Mouse (Mus musculus): ENCODE results near the gene Prm1. TPM values are rescaled to one million over a fixed set of nuclear protein-coding genes. Genes with fewer than 3 reads are reported as not detected.

Gene Prm1
- polyA plus RNA-seq, 1 experiment, result 1.8 TPM

DNA sequence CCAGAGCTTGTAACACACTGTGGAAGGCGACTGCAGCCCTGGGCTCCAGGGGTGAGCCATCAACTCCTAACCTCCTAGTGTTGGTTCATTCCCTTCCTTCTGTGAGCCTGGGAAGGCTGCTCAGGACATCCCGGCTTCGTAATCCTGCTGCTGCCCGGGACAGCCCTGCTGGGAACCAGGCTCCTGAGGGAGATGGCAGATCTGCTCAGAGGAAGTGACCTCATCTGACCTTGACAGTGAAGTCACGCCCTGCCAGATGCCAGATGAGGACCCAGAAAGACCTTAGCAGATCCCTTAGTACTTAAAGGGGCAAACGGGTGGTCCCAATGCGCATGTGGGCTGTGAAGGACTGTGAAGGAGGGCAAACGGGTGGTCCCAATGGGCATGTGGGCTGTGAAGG lies 44.5 kb downstream of the Prm1 start:
- Histone ChIP-seq H3K36me3 (ENCODE audit: control insufficient read depth, insufficient read depth, low read length) (no peaks in the 10 kb centered on the region), H3K27me3 (replicated peaks; ENCODE audit: control insufficient read depth, insufficient read depth, low read length) (no peaks in the 10 kb centered on the region), H3K4me1 (ENCODE audit: control insufficient read depth, insufficient read depth, low read length) (no peaks in the 10 kb centered on the region), H3K4me3 (ENCODE audit: insufficient read depth, low read depth, low read length) (no peak overlapping the region), H3K27ac (ENCODE audit: insufficient read depth, low read depth, low read length) (no peak overlapping the region)
- WGBS, result 74% methylated on average over 8 of the region's 8 CpGs
- TF ChIP-seq CTCF (conservative IDR thresholded peaks at IDR 0.05; ENCODE audit: insufficient read depth, insufficient read length, low read depth, low read length) (no peak), POLR2A (IDR thresholded peaks at IDR 0.05; ENCODE audit: low read depth, low read length) (no peak)
- DNase-seq, result no peak

DNA sequence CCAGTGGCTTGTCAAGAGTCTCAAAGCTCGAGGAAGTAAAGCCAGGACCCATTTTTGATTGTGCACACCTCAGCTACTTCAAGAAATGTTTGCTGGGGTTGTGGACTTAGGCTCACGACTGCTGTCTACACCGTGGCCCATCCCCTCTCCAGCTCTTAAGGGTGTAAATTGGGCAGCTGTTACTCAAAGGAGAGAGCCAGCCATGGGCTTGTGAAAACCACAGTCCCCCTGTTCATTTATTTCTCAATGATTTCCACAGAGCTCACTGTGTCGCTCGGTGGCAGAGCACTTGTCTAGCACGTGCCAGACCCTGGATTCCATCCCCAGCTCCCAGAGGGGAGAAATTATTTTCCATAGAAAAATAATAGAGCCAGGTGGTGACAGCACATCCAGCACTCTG lies 49.5 kb downstream of the Prm1 start:
- no peak for DNase-seq
- 86% methylated on average over 5 of the region's 6 CpGs for WGBS
- Histone ChIP-seq H3K27ac (ENCODE audit: insufficient read depth, low read depth, low read length) (no peak overlapping the region), H3K4me1 (ENCODE audit: control insufficient read depth, insufficient read depth, low read length) (no peaks in the 10 kb centered on the region), H3K36me3 (ENCODE audit: control insufficient read depth, insufficient read depth, low read length) (no peaks in the 10 kb centered on the region), H3K4me3 (ENCODE audit: insufficient read depth, low read depth, low read length) (no peak overlapping the region), H3K27me3 (replicated peaks; ENCODE audit: control insufficient read depth, insufficient read depth, low read length) (no peaks in the 10 kb centered on the region)
- TF ChIP-seq POLR2A (IDR thresholded peaks at IDR 0.05; ENCODE audit: low read depth, low read length) (no peak), CTCF (conservative IDR thresholded peaks at IDR 0.05; ENCODE audit: insufficient read depth, insufficient read length, low read depth, low read length) (no peak)

DNA sequence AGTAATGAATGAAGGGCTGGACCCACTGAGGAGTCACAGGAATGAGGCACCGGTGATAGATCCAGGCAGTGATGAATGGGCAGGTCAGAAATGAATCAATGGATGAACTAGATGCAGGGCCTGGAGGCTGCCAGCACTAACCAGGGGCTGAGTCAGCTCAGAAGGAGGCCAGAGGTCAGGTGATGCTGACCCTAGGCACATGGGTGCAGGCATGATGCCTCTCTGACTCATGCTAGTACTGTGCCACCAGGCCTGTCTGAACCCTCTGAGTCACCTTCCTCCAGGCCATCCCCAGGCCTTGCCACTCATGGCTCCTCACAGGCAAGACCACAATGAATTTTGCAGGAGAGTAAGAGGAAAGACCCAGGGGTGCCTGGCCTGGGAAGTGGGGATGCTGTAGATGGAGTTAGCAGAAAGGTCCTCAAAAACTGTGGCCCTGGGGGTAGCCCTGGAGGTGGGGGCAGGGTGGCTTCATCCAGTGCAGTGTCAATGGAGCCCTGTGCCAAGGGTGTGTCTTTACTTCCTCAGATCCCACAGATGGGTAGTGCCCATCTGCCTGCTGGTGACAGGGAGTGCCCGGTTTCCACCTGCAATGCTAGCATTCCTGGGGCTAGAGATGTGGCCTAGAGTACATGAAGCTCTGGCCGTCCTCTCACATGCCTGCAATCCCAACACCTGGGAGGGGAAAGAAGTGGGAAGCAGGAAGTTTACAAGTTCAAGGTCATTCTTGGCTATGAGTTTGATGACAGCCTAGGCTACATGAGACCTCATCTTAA lies 50.9 kb downstream of the Prm1 start:
- H3K27ac ChIP-seq (ENCODE audit: insufficient read depth, low read depth, low read length), result no peak overlapping the region
- H3K4me1 ChIP-seq (ENCODE audit: control insufficient read depth, insufficient read depth, low read length), result no peaks in the 10 kb centered on the region
- H3K4me3 ChIP-seq (ENCODE audit: insufficient read depth, low read depth, low read length), result no peak overlapping the region
- 86% methylated on average over 3 of the region's 3 CpGs for WGBS
- no peaks in the 10 kb centered on the region for H3K27me3 ChIP-seq (replicated peaks; ENCODE audit: control insufficient read depth, insufficient read depth, low read length)
- no peaks in the 10 kb centered on the region for H3K36me3 ChIP-seq (ENCODE audit: control insufficient read depth, insufficient read depth, low read length)
- no peak for DNase-seq
- no peak for TF ChIP-seq POLR2A (IDR thresholded peaks at IDR 0.05; ENCODE audit: low read depth, low read length)
- TF ChIP-seq CTCF (conservative IDR thresholded peaks at IDR 0.05; ENCODE audit: insufficient read depth, insufficient read length, low read depth, low read length), result no peak

DNA sequence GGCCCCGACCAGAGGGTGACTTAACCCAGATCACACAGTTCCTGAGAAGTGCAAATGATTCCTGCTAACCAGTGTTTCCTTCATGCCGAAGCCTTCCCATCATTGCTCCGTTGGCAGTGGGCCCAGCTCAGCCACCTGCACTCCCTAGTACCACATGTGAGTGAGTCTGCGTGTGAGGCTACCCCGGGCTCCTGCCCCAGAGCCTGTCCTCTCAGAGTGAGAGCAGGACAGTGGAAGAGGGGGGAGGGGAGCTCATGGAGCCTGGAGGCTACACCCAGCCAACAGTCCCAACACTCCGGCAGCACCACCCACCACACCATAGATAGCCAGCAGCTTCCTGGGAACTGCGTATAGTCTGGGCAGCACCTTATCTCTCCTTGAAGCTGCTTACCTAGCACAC lies 55.8 kb downstream of the Prm1 start:
- no peaks in the 10 kb centered on the region for H3K27me3 ChIP-seq (replicated peaks; ENCODE audit: control insufficient read depth, insufficient read depth, low read length)
- WGBS, result 55% methylated on average over 7 of the region's 7 CpGs
- no peak overlapping the region for H3K27ac ChIP-seq (ENCODE audit: insufficient read depth, low read depth, low read length)
- no peak for DNase-seq
- H3K4me3 ChIP-seq (ENCODE audit: insufficient read depth, low read depth, low read length), result no peak overlapping the region
- no peaks in the 10 kb centered on the region for H3K36me3 ChIP-seq (ENCODE audit: control insufficient read depth, insufficient read depth, low read length)
- H3K4me1 ChIP-seq (ENCODE audit: control insufficient read depth, insufficient read depth, low read length), result no peaks in the 10 kb centered on the region
- no peak for TF ChIP-seq POLR2A (IDR thresholded peaks at IDR 0.05; ENCODE audit: low read depth, low read length)
- no peak for TF ChIP-seq CTCF (conservative IDR thresholded peaks at IDR 0.05; ENCODE audit: insufficient read depth, insufficient read length, low read depth, low read length)

DNA sequence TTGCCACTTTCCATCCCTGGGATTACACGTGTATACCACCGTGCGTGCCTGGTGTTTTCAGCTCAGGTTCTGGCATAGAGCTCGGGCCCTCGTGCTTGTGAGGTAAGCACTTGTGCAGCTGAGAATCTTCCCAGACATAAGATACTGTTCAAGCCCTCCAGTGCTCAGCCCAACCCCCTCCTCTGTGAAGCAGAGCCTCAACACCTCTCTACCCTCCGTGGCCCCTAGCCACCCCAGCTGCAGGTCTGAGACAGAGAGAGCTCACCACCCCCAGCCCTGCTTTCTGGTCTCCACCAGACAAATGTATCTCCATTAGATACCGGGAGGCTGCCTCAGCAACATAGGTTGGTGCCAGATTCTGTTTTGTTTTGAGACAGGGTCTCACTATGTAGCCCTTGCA lies 56.4 kb downstream of the Prm1 start:
- 69% methylated on average over 7 of the region's 7 CpGs for WGBS
- DNase-seq, result no peak
- Histone ChIP-seq H3K27me3 (replicated peaks; ENCODE audit: control insufficient read depth, insufficient read depth, low read length) (no peaks in the 10 kb centered on the region), H3K27ac (ENCODE audit: insufficient read depth, low read depth, low read length) (no peak overlapping the region), H3K36me3 (ENCODE audit: control insufficient read depth, insufficient read depth, low read length) (no peaks in the 10 kb centered on the region), H3K4me1 (ENCODE audit: control insufficient read depth, insufficient read depth, low read length) (no peaks in the 10 kb centered on the region), H3K4me3 (ENCODE audit: insufficient read depth, low read depth, low read length) (no peak overlapping the region)
- no peak for TF ChIP-seq CTCF (conservative IDR thresholded peaks at IDR 0.05; ENCODE audit: insufficient read depth, insufficient read length, low read depth, low read length)
- no peak for TF ChIP-seq POLR2A (IDR thresholded peaks at IDR 0.05; ENCODE audit: low read depth, low read length)

Other genes starting within 250 kb of the Prm1 start
- gene Socs1, start 20.3 kb downstream of the Prm1 start, polyA plus RNA-seq (2012; rRNA removed), result 1.8 and 2.7 TPM in 2 replicates
- 3.7 and 8.9 TPM in 2 replicates for gene Tnp2, start 17.2 kb downstream of the Prm1 start, polyA plus RNA-seq (2012; rRNA removed)
- gene Prm3, start 14.9 kb downstream of the Prm1 start, polyA plus RNA-seq (2012; rRNA removed), result not detected in 2 replicates
- gene Prm2, start 9.7 kb downstream of the Prm1 start, polyA plus RNA-seq (2012; rRNA removed), result 1.8 and 5.4 TPM in 2 replicates
- not detected in 2 replicates for gene Gm11172, start 7.1 kb upstream of the Prm1 start, polyA plus RNA-seq (2012; rRNA removed)
- gene Rmi2, start 29.2 kb upstream of the Prm1 start, polyA plus RNA-seq (2012; rRNA removed), result 0.10 and 0.27 TPM in 2 replicates